Mouse (Mus musculus) layer of hippocampus, postnatal 10 days (tissue): Measurements from ENCODE around the gene Anks3. TPM values are rescaled to one million over a fixed set of nuclear protein-coding genes. Genes with fewer than 3 reads are reported as not detected.

Experiments
- DNase-seq, 2 experiments: peaks; one replicate each; pipeline ENCODE4 v3.0.0; 2021; ENCODE audit warnings: low spot score in 2 of 2
- total RNA-seq, 2 experiments: library from RNA; stranded (reverse); gene quantifications; 2 replicates each; pipeline ENCODE4 v1.2.3; 2021

The Anks3 gene
- total RNA-seq, 2 experiments from 2014 or later: 55.4 to 61.0 TPM

DNA sequence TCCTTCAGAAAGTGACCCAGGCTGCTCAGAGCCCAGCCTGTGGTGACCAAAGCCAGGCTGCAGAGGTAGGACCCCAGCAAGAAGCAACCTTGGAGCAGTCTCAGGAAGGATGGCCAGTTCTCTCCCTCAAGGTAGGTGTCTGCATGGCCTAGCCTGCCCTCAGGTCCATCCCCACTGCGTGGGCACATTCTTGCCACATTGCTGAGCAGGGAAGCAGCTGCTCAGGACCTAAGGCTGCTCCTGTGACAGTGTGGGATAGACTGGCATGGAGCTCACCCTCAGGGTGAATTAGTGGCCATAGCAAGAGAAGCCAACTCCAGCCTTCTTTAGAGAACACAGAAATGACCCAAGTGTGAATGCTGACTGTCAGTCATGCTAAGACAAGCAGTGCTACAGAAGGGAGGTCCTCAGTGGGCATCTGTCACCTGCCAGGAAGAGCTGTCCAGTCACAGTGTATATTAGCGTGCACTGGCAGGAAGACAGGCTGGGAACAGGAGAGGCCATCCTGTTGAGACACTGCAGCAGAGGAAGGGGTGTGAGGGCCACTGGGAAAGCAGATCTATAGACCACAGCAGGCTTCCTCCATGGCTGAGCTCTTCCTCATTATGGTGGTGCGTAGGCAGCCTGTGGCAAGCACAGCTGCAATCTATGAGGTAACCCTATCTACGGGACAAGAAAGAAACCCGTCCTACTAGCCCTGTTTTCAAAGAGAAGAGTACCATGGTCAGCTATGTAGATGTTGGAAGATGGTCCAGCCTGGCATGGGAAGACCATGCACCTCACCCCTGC lies 5.2 kb upstream of the Anks3 start:
- DNase-seq: no peak

DNA sequence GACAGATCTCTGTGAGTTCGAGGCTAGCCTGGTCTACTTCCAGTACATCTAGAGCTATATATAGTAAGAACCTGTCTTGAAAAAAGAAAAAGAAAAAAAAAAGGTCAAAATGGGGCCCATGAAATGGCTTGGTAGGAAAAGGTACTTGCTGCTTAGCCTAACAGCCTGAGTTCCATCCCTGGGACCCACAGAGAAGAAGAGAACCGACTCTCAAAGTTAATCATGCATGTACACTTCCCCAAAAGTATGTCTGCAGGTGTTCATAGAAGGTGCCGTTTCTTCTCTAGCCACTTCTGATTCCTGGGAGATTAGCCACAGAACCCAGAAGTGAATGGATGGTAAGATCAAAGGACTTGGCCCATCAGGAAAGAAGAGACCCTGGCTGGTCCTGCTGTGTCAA lies 4.4 kb upstream of the Anks3 start:
- no peak for DNase-seq

DNA sequence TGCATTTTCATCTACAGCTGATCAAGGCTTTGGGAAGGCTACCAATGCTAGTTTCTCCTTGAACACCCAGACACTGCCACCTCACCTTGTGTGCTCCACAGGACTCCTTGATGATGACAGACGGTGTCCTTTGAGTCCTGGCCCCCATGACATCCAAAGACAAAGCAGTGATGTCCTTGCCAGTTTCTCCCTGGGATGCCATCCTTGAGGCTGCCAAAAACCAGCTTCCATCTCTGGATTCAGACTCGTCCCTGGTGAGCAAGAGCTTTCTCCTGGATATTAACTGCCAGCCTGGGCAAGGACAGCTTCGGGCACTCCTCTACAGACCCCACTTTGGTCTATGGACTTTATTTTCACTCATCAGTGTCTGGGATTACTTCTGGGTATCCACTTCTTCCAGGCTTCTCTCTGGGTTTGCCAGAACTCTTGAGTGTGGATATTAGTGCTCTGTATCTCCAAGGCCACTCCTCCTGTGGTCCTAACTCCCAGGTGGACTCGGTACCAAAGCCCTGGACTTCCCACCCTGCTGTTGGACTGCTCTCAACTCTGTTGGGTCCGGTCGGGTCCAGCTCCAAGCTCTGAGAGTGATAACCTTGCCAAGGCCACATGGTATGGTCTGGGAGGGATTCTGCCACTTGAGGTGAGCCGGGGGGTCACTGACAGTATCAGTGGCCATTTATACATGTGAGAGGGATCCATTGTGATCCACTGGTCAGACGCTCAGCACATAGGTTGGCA lies 1.6 kb upstream of the Anks3 start:
- DNase-seq: peak in 1 of 2 experiments; percentile 17

DNA sequence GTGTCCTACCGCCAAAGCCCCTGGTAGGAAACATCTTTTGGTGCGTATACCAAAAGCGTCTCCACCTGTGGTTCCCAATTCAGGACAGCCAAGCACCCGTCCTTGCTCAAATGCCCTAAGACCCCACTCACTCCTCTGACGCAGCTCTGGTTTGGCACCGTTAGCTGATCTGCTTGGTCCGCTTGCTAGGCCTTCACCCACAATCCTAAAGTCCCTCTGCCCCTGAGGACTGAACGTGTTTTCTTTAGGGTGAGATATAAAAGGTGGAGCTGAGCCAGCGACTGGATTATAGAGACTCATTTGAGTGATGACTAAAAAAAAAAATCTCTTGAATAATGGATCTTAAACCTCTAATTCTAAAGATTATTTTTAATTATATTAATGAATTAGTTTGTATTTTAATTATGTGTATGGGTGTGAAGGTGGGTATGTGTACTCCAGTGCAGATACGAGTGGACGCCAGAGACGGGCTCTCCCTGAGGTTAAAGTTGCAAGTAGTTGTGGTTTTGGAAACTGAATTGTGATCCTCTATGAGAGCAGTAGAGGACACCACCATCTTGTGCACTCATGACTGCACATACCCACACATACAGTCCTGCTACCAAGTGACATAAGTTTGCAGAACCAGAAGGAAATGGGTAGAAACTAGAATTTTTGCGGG lies 856 bp upstream of the Anks3 start:
- DNase-seq: no peak

DNA sequence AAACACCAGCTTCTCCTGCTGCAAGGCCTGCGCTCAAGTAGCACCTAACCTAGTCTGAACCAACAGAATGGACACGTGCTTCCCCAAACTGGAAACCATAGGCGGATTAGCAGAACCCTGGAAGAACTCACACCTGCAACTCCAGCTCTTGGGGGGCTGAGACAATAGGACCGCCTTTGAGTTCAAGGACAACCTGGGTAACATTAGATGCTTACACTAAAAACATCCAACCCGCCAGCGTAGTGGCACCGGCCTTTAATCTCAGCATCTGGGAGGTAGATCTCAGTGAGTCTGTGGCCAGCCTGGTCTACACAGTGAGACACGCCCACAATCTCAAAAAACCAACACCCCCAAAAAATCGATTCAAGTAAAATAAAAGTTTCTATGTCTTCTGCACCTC lies 659 bp downstream of the Anks3 start:
- no peak for DNase-seq

DNA sequence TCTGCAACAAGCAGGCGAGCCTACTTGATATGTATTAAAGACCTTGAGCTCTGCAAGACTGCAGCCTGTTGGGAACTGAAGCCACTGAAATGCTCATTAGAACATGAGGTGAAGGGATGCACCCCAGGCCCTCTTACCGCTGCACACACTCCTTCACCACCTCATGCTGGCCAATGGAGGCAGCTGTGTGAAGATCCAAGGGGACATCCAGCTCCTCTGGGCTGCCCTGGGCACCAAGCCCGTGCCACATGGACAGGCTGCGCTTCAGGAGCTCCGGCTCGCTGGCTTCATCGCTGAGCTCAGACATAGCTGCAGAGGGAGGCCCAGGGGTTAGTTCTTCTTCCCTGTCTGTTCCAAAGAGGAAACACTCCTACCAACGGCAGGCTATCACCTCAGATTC lies 3.7 kb downstream of the Anks3 start:
- peak in 1 of 2 experiments; percentile 12 for DNase-seq

DNA sequence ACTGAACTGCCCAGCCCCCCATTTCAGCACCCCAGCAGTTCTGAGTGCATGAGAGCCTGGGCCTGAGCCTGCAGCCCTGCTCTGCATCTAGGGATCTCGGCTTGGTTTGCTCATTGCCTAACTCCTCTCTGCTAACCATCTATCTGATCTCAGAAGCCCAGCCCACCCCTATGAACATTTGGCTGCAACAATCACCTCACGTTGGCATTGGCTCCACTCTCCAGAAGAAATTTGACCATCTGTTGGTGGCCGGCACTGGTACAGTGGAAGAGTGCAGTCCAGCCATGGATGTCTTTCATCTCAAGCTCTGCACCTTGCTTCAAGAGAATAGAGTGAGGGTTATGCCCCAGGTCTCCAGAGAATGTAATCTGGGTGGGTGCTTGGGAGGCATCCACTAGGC lies 6.6 kb downstream of the Anks3 start:
- DNase-seq: no peak

DNA sequence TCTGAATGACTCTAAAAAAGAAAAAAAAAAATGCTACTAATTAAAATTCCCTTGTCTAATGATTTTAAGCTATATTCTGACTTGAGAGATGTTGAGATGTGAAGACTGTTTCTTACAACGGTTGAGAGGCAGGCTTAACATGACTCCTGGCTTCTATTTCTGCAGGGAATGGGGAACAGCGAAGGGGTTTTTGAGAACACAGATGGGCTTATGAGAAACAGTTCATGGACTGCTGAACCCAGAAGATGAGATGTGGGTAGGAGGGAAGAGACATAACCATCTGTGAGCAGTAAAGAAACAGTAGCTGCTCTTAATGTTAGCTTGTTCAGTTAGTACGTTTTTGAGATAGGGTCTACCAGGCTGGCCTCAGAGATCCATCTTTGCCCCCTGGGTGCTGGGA lies 7.4 kb downstream of the Anks3 start:
- DNase-seq: no peak

DNA sequence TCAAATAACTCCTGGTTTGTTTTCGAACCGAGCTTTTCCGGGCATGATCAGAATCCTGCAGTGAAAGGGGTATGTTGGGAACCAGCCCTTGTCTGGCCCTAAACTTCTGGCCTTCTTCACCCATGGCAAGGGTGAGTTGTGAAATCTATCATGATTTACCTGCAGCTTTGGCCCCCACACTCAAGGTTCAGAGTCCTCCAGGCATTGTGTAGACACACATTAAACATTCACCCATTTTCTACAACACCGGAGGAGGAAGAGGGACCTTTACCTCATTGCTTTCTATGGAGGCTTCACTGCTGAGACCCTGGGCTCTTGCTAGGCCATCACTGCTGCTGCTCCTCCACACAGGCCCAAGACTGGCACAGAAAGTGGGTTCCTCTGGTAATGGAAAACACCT lies 16.6 kb downstream of the Anks3 start:
- no peak for DNase-seq

DNA sequence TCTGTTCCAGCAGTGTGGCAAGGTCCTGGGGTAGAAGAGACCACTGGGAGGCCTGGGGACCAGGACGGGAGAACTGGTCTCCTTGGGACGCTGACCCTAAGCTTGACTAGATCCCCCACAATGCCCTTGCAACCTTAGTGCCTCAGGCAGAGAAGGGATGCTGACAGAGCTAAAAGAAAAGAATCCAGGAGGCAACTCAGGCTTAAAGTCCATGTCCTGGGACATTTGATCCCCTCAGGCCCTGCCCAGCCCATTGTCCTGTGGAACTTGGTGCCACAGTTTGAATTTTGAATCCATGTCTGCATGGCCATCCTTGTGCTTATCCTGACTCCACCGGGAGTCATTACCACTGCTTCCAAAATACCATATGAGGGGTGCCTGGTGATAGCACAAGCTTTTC lies 17.9 kb downstream of the Anks3 start:
- DNase-seq: no peak

DNA sequence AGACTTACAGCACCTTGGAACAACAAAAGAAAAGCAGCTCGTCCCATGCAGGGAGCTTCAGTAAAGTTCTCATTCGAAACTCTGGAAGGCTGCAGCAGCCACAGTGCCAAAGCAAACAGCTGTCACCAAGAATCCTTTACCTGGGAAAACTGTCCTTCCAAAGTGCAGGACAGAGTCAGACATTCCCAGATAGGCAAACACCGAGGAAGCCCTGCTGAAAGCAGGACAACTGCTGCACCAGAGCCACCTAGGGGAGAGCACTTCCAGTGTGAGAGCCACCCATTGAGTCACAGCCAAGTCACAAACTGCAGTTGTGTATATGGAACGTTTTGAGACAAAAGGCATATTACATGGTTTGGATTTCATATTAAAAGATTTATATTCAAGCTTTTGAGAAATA lies 18.6 kb downstream of the Anks3 start:
- no peak for DNase-seq

DNA sequence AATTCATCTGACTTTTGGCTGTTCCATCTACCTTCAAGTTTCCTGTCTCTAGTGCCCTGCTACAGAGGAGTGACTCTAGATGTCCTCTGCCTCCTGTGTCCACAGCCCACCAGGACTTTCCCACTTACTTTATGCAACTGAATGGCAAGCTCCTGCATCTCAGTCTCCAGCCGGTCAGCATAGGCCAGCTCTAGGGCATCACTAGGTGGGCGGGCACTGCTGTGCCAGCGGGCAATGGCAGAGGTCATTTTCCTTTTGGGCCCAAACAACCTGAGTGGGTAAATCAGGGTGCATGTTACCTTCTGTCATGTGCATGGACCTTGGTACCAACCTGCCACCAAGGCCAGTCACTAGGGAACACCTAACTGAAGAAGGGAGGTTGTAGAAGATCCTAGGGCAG lies 20.6 kb downstream of the Anks3 start:
- no peak for DNase-seq

DNA sequence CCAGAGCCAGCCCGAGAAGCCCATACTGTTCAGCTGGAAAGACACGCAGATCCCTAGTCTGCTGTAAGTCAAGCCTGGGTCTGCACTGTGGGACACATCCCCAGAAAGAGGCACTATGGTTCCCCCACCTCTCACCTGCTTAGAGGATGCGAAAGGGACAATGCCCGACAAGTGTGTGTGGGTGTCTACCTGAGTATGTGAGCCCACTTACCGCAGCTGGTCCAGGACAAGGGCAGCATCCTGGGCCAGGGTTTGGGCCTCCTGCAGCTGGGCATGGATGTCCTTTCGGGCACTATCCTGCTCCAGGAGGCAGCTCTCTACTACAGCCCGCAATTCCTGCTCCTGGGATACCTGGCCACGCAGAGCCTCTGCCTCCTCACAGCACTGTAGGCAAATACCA lies 21.1 kb downstream of the Anks3 start:
- no peak for DNase-seq

DNA sequence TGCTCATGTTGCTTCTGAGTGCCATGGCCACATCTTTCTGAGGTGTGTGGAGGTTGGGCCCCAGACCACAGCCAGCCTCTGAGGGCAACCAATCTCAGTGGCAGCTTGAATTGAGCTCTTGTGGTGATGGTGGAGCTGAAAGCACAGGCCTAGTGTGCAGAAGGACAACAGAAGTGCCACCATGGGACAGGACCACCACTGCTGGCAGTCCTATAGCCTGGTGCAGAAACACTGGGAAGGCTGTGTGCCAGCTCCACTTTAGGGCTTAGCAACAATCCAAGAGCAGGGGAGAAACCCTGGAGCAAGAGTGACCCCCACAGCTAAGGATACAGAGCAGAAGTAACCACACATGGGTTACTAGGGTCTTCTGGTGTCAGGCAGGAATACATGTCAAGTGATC lies 23.0 kb downstream of the Anks3 start:
- DNase-seq: no peak

DNA sequence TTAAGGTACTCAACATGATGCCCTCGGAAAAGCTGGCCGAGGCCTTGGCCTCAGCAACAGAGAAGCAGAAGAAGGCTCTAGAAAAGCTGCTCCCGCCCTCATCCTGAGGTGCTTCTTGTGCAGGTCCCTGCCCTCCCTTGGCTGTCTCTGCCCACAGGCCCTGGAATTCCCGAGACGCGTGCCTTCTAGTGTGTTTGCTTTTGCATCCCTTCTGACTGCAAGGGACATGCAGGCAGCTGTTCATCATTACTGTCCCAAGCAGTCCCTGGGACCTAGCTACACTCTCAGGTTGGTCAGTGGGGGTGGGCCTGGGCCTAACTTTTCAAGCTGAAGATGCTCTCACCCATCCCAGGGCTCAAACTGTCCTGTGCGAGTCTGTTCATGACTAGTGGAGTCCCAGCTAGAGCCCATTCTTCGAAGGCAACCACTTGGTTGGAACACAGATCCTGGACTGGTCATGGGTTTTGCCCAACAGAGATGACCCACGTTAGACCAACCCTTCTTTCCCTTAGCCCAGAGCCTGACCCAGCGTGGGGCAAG lies 23.6 kb downstream of the Anks3 start:
- DNase-seq: no peak

DNA sequence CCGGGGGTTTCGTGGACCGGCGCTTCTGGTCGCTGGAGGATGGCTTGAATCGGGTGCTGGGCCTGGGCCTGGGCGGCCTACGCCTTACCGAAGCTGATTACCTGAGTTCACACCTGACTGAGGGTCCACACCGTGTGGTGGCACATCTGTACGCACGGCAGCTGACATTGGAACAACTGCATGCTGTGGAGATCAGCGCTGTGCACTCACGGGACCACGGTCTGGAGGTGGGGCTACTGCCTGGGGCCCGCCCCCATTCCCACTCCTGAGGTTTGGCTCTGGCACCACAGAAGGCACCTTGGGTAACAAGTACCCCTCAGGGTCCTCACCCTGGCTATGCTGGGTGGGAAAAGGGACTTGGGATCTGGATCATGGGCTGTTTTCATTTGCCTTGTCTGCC lies 24.6 kb downstream of the Anks3 start:
- peak in 1 of 2 experiments; percentile 41 for DNase-seq

DNA sequence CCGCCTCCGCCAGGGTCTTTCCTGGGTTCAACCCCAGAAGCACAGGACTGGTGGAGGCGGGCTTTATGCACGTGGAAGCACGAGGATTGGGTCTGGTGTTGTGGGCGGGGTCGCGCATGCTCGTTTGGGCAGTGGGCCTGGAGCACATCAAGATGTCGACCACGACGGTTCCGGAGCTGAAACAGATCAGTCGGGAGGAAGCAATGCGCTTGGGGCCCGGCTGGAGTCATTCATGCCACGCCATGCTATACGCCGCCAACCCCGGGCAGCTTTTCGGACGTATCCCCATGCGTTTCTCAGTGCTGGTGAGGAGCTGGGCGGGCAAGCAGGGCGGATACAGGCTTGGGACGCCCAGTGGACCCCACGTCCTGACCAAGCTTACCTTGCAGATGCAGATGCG lies 25.0 kb downstream of the Anks3 start:
- peak; percentile 95 to 97 for DNase-seq

DNA sequence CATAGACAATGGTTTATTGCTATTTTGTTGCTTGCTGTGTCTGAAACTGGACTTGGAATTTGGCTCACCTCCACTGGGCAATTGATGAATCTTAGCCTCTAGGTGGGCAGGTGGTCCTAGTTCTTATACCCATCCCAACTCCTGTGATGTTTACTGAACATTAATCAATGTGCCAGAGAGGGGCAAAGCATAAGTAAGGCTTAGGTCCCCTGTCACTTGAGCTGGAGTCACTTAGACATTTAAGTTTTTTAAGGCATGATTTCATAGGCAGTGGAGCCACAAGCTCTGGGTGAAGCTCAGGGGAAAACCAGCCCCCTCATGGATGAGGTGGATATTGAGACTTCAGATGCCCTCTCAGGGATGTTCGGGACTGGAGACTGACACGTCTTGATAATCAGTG lies 25.5 kb downstream of the Anks3 start, which contains the start of gene Nudt16l1:
Nudt16l1 (plus strand) TSS at position 301 of the 400 bp plus-strand sequence.
- no peak for DNase-seq

DNA sequence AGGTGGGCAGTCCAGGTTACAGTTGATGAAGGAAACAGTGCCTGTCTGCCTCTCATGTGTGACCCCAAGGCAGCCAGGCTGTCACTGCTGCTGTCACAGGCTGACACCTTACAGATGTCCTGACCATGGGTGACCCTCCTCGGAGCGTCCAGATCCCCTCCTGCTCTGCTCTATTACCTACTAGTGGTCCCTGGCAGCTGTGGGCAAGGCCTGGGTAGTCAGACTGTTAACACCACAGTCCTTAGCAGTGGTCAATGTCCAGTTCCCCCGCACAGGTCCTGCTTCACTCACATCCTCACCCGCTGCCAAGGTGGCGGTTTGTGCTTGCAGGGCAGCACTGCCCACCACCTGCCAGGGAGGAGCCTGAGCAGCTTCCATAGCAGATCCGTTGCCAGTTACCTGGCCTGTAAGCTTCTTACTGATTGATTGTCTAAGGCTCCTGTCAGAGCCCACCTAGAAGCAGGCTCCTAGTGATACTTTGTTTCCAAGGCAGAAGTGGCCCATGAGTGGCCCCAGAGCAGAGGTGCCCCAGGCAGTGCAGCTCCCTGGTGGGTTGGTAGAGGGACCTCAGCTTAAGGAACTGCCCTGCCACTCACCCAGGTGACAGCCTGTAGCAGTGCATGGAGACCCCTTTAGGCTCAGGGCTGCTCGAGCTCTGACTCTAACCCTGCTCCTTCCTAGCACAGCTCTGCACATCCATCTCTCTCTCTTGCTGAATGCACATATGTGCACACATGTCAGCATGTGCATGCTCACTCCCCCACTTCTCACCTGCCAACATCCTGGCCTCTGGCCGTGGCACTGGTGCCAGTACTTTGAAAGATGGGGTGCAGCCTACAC lies 26.4 kb downstream of the Anks3 start:
- DNase-seq: no peak

DNA sequence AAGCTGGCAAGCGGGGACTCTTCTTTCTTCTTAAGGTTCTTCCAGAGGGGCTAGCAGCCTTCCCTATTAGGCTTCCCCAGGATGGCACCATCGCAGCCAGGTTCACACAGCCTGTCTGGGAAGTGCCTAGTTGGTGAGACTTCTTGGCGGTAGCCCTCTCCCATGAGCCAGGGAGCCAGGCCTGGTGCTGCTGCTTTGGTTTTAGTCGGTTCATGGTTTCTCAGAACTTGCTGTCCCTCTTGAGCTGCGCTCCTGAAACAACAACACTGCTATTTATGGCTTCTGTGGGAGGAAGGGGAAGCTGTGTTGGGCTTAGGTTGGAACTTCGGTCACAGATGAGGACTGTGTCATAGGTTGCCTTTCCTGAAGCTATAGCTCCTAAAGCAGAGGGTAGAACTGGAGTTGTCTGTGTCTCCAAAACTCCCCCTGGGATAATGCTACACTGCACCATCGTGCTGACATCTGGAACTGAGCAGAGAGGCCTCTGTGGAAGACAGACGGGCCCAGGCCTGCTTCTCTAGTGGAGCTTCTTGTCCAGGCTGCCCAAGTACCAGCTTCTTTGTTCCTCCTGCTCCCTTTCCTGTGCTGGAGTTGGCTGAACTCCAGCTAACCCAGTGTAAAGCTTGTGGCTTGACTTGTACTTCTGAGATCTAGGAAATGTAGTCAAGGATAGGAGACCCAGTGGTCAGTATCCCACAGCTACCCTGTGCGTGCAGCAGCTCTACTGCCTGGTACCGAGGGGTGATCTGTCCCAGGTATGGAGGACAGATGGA lies 27.9 kb downstream of the Anks3 start:
- DNase-seq: no peak
